Mouse (Mus musculus): ENCODE data around the gene Cstb. TPM values are rescaled to one million over a fixed set of nuclear protein-coding genes. Genes with fewer than 3 reads are reported as not detected.

Gene Cstb
- total and polyA plus RNA-seq, 3 experiments, result 21.4 to 25.1 (median 23.0) TPM

DNA sequence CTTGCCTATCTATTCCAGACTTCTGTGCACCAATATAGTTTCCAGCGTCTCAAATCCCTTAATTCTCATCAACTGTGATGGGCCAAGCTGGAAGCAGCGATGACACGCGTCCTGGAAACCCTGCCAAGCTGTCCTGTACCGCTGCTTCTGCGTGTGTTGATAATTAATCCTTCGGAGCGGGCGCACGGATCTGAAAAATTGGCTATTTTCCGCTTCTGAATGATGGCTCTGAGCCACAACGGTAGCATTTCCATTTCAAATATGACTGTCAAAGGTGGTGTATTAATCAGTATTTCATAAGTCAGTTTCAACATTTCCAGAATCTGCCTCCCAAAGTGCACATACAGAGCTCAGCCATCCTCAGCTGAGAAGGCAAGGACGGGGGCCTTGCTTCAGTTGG lies 31.2 kb downstream of the Cstb start:
- intact Hi-C loops (cut with DNase I), result no loop called here
- peaks cover 3% of the 10 kb centered on the region for H3K4me1 ChIP-seq (ENCODE audit: control insufficient read depth, insufficient read depth, low read length)
- 77% methylated on average over 13 of the region's 13 CpGs for WGBS
- H3K36me3 ChIP-seq (ENCODE audit: control insufficient read depth, insufficient read depth, low read length), result no peaks in the 10 kb centered on the region
- no peak overlapping the region for H3K4me3 ChIP-seq
- no peaks in the 10 kb centered on the region for H3K79me2 ChIP-seq (replicated peaks; ENCODE audit: control insufficient read depth, insufficient read depth, low read length)
- H3K27me3 ChIP-seq (ENCODE audit: control insufficient read depth, insufficient read depth, low read length), result no peaks in the 10 kb centered on the region
- H3K27ac ChIP-seq, result peak overlapping the region; percentile 36; the same call in 1 of the 2 replicates
- H3K9ac ChIP-seq (ENCODE audit: low read depth, low read length), result no peak overlapping the region
- no peak for DNase-seq
- TF ChIP-seq EP300 (IDR thresholded peaks at IDR 0.05; ENCODE audit: insufficient read depth, low read depth, low read length) (no peak), CTCF (IDR thresholded peaks at IDR 0.05) (no peak), POLR2A (IDR thresholded peaks at IDR 0.05; ENCODE audit: insufficient read depth, low read depth, low read length) (no peak)

DNA sequence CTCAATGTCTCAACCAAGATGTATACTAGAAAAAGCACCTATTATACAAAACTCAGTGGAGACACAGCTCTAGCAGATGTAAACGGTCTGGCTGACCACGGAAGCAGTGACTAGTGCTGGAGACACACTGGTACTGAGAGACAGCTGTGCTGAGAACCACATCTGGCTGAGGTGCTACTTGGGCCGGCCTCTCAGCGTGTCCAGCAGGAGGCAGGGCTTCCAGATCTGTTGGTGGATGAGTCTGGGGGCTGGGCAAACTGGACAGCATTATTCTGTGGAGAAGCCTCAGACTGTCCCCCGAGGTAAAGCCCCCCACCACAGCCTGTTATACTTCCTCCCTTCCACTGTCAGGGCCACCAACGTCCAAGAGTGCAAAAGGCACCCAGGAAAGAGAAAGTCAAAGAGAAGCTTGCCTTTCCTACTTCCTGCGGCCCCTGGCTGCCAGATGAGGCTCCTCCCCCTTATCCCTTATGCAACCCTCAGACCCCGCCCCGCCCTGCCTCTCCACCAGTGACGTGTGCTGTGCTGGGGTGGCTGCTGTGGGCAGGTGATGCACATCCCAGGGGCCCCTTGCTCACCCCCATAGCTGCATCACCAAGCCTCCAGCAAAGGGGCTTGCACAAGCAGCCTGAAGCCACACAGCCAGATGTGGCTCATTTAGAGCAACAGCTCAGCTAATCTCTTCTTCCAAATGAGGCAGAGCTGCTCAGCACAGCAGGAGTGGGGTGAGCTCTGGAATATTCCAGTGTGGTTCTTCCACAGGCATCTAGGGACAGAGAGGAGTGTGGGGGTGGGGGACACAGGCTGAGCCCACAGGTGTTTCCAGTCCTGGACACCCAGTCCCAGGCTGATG lies 32.3 kb downstream of the Cstb start:
- TF ChIP-seq POLR2A (IDR thresholded peaks at IDR 0.05; ENCODE audit: insufficient read depth, low read depth, low read length), result no peak
- no peak for TF ChIP-seq EP300 (IDR thresholded peaks at IDR 0.05; ENCODE audit: insufficient read depth, low read depth, low read length)
- no peak for TF ChIP-seq CTCF (IDR thresholded peaks at IDR 0.05)
- Histone ChIP-seq H3K79me2 (replicated peaks; ENCODE audit: control insufficient read depth, insufficient read depth, low read length) (no peaks in the 10 kb centered on the region; the same call in 1 of the 2 replicates), H3K4me3 (no peak overlapping the region), H3K9ac (ENCODE audit: low read depth, low read length) (no peak overlapping the region), H3K27me3 (ENCODE audit: control insufficient read depth, insufficient read depth, low read length) (no peaks in the 10 kb centered on the region), H3K36me3 (ENCODE audit: control insufficient read depth, insufficient read depth, low read length) (no peaks in the 10 kb centered on the region), H3K27ac (peak overlapping the region; percentile 60), H3K4me1 (ENCODE audit: control insufficient read depth, insufficient read depth, low read length) (peaks cover 3% of the 10 kb centered on the region)
- 32% methylated on average over 10 of the region's 10 CpGs for WGBS
- intact Hi-C loops (cut with DNase I), result no loop called here
- DNase-seq, result peak; percentile 75 to 79

DNA sequence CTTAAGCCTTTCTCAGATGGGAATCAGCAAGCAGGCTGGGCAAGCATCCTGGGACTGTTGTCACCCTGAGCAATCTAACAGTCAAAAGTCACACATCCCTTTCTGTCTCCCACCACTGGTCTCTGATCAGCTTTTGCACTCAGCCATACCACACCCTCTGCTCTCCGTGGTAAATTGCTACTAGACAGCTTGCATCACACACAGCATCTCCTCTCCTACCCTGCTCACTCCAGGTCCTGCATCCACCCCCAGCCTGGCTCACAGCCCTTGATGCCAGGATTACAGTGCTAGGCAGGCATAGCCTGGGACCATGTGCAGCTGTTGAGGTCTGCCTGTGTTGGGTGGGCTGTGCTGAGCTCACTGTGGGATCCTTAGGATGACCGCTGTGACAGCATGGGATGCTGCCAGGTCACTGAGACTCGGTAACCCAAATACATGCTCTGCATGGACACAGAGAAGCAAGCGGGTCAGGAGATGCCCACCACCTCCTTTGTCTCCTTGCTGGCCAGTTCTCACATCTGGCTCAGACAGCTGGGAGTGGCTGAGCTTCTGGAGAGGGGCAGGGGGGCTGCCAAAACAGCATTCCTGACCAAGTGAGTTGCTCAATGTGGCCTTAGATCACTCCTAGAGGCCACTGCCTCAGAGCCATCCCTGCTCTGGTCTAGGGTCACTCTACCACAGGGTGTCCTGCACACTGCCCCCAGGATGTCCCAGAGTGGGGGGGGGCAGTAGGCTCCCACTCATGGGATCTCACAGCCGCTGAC lies 33.1 kb downstream of the Cstb start:
- peak; percentile 51 to 64 for DNase-seq
- TF ChIP-seq EP300 (IDR thresholded peaks at IDR 0.05; ENCODE audit: insufficient read depth, low read depth, low read length) (no peak), CTCF (IDR thresholded peaks at IDR 0.05) (no peak), POLR2A (IDR thresholded peaks at IDR 0.05; ENCODE audit: insufficient read depth, low read depth, low read length) (no peak)
- no peaks in the 10 kb centered on the region for H3K36me3 ChIP-seq (ENCODE audit: control insufficient read depth, insufficient read depth, low read length)
- intact Hi-C loops (cut with DNase I), result no loop called here
- no peaks in the 10 kb centered on the region for H3K27me3 ChIP-seq (ENCODE audit: control insufficient read depth, insufficient read depth, low read length)
- H3K4me1 ChIP-seq (ENCODE audit: control insufficient read depth, insufficient read depth, low read length), result peaks cover 3% of the 10 kb centered on the region
- peak overlapping the region; percentile 60 for H3K27ac ChIP-seq
- no peaks in the 10 kb centered on the region; the same call in 1 of the 2 replicates for H3K79me2 ChIP-seq (replicated peaks; ENCODE audit: control insufficient read depth, insufficient read depth, low read length)
- H3K4me3 ChIP-seq, result no peak overlapping the region
- 68% methylated on average over 5 of the region's 5 CpGs for WGBS
- no peak overlapping the region for H3K9ac ChIP-seq (ENCODE audit: low read depth, low read length)

DNA sequence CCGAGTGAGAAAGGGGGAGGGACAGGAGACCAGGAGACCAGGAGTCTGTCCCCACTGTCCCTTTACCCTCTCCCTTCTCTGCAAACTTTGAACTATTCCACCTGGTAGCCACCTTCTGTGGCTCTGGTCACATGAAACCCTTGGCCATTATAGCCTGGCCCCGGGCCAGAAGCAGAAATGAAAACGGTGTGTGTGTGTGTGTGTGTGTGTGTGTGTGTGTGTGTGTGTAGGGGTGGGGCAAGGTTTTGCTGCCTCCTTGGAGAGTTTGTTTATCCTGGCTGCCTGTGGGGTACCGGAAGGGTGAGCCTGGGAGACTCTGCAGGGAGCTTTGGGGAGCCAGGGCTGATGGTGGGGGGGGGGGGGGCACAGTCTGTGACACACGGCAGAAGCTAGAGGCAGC lies 35.0 kb downstream of the Cstb start:
- peak in 1 of 2 experiments; percentile 19 for DNase-seq
- Histone ChIP-seq H3K27ac (no peak overlapping the region), H3K4me3 (no peak overlapping the region), H3K36me3 (ENCODE audit: control insufficient read depth, insufficient read depth, low read length) (no peaks in the 10 kb centered on the region), H3K79me2 (replicated peaks; ENCODE audit: control insufficient read depth, insufficient read depth, low read length) (no peaks in the 10 kb centered on the region; the same call in 1 of the 2 replicates), H3K4me1 (ENCODE audit: control insufficient read depth, insufficient read depth, low read length) (peaks cover 10% of the 10 kb centered on the region), H3K9ac (ENCODE audit: low read depth, low read length) (no peak overlapping the region), H3K27me3 (ENCODE audit: control insufficient read depth, insufficient read depth, low read length) (no peaks in the 10 kb centered on the region)
- intact Hi-C loops (cut with DNase I), result no loop called here
- TF ChIP-seq EP300 (IDR thresholded peaks at IDR 0.05; ENCODE audit: insufficient read depth, low read depth, low read length) (no peak), CTCF (IDR thresholded peaks at IDR 0.05) (no peak), POLR2A (IDR thresholded peaks at IDR 0.05; ENCODE audit: insufficient read depth, low read depth, low read length) (no peak)
- whole genome bisulfite sequencing, result 22% methylated on average over 5 of the region's 5 CpGs

DNA sequence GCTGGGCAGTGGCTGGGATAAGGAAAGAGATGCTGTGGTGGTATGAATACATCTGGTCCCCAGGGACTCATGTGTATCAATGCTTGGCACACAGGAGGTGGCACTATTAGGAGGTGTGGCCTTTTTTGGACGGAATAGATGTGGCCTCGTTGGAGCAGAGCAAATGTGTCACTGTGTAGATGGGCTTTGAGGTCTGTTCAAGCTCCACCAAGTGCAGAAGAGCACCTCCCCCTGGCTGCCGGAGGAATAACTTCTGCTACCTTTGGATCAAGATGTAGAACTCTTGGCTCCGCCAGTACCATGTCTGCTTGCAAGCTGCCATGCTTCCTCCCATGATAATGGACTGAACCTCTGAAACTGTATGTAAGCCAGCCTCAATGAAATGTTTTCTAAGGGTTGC lies 36.3 kb downstream of the Cstb start:
- whole genome bisulfite sequencing, result 67% methylated on average over 4 of the region's 4 CpGs
- intact Hi-C loops (cut with DNase I), result no loop called here

More for the DNA sequence above, 36.3 kb downstream of the Cstb start:
- Histone ChIP-seq H3K27me3 (ENCODE audit: control insufficient read depth, insufficient read depth, low read length) (no peaks in the 10 kb centered on the region), H3K36me3 (ENCODE audit: control insufficient read depth, insufficient read depth, low read length) (no peaks in the 10 kb centered on the region), H3K27ac (no peak overlapping the region), H3K4me1 (ENCODE audit: control insufficient read depth, insufficient read depth, low read length) (peaks cover 10% of the 10 kb centered on the region), H3K79me2 (replicated peaks; ENCODE audit: control insufficient read depth, insufficient read depth, low read length) (no peaks in the 10 kb centered on the region; the same call in 1 of the 2 replicates), H3K4me3 (no peak overlapping the region), H3K9ac (ENCODE audit: low read depth, low read length) (no peak overlapping the region)
- DNase-seq, result no peak
- TF ChIP-seq CTCF (IDR thresholded peaks at IDR 0.05) (peak; percentile 29), POLR2A (IDR thresholded peaks at IDR 0.05; ENCODE audit: insufficient read depth, low read depth, low read length) (no peak)

All from heart, adult 2 months (tissue).